Mouse (Mus musculus): ENCODE results near the gene Usp22.
A peak's percentile ranks its signal among the peaks of the same experiment; 100 is the strongest.
"Not testable (repeated sequence)": the region's sequence is repeated elsewhere in the genome, so short reads cannot be mapped to it uniquely, and the experiment has no call there.

Usp22 gene

DNA sequence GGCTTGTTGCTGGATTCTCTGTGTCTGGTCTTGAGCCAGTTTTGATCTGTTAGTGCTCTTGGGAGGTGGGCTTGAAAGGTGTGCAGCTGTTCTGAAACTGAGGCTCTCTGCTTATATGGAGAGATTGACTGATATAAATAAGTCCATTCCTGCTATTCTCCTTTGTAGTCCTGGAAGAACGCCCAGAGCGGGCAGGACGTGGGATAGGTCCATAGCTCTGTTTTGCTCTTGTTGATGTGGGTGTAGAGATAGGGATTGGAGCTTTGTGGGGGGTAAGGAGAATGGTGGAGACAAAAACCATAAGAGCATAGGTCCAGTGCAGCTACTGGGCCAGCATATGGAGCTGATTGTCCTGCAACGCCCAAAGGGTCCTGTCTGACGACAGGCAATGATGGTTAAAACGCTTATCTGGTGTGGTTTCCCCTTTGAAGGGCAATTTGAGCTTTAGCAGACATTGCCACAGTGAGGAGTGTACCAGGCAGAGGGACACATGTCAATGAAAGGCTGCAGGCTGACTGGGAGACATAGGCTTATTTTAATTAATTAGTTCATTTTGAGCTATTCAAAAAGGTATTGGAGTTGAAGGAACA, 31.8 kb downstream of the Usp22 start:
- no peak for DNase-seq (ENCODE audit: low read depth)

DNA sequence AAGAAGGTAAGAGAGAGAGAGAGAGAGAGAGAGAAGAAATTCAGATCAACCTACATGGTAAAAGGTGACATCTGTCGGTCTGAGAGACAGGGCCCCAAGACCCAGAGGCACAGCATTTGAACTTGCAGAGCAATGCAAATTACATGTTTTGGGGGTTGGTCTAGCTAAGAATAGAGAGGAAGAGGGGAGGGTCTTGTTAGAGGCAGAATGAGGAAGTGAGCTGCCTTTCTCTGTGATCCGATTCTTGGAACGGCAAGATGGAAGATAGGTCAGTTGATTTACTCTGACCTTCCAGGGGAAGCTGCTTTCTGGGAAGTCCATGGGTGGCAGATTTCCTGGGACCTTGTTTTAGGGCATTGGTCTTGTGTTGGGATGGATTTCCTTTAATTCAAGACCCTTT, 32.6 kb downstream of the Usp22 start:
- DNase-seq (ENCODE audit: low read depth): peak; percentile 50

DNA sequence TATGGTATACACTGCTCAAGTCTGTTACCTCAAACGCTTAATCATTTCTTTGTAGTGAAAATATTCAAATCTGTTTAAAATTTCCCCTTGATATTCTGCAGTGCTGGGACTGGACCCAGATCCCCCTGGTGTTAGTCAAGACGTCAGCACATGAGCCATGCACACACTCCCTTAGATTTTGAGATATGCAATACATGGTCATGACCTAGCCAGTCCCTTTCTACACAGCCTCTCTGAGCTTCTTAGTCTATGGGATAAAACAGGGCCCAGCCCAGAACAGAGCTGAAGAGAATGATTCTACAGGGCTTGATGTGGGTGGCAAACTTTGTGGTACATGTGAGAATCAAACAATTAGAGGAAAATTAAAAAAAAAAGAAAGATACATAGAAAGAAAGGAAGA, 33.2 kb downstream of the Usp22 start:
- DNase-seq (ENCODE audit: low read depth): no peak

DNA sequence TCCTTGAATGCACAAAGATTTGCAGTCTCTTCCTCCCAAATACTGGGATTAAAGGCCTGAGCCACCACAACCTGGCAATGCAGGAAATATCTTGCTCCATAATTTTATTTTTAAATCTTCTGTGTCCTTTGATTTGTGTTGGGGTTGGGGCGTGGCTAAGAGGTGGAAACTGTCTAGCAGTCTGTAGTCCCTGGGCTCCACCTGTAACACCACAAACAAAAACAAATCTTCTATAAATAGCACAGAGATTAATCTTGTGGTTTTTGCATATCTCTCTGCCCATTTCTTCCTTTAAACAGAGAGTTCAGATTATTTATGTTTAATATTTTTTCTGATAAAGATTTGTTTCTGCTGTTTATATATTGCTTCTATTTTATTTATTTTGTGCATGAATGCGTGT, 41.9 kb downstream of the Usp22 start:
- DNase-seq (ENCODE audit: low read depth): no peak

DNA sequence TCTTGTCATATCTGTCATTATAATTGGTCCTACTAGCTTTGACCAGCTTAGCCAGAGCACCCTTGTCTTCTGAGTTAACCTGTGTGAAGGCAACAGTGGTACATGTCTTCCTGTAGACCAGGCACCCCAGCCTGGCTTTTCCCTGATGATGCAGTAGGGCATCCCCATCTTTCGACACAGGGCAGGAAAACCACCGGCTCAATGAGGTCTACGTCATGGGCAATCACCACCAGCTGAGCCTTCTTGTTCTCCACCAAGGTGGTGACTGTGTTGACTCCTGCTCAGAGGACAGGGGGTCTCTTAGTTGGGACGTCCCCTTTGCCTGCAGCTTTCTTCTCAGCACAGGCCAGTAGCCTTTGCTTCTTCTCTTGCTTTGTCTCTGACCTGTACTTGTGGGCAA, 44.2 kb downstream of the Usp22 start:
- DNase-seq (ENCODE audit: low read depth): not testable (repeated sequence)

DNA sequence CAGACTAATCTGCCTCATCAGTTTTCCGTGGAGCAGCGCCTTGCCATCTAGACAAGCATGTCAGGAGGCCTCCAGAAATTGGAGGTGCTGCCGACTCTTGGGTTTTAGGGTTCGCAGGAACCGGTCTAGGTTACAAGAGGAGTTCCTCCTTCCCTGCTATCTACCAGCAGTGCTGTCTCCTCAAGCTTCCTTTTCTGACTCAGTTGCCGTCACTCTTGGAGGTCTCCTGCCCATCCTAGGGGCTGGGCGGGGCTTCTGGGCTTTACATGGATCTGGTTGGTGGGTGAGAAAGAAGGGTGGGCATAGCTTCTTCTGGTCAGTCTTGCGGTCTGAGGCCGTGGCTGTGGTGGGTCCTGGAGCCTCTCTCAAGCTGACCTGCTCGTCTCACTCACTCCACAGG, 45.5 kb downstream of the Usp22 start:
- no peak for DNase-seq (ENCODE audit: low read depth)

DNA sequence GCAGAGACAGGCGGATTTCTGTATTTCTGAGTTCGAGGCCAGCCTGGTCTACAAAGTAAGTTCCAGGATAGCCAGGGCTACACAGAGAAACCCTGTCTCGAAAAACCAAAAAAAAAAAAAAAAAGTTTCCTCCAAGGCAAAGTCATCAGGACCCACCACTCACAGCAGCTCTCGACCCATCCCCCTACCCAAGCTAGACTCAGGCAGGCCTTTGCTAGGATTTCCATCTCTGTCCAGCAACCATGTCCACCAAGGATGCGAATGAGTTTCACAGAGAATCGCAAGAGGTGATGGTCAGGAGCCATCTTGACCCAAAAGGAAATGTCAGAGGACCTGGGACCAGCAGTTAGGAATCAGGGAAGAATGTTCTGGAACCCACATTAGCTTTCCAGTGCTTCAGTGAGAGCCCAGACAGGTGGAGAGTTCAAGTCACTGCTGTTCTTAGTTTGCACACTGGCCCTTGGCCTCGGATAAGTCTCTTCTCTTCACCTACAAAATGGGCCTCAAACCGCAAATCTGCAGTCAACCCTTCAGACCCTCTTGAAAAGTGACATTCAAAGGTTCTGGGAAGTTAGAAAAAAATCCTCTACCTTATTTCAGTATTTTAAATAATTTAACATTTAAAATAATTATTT, 47.3 kb downstream of the Usp22 start:
- DNase-seq (ENCODE audit: low read depth): no peak

DNA sequence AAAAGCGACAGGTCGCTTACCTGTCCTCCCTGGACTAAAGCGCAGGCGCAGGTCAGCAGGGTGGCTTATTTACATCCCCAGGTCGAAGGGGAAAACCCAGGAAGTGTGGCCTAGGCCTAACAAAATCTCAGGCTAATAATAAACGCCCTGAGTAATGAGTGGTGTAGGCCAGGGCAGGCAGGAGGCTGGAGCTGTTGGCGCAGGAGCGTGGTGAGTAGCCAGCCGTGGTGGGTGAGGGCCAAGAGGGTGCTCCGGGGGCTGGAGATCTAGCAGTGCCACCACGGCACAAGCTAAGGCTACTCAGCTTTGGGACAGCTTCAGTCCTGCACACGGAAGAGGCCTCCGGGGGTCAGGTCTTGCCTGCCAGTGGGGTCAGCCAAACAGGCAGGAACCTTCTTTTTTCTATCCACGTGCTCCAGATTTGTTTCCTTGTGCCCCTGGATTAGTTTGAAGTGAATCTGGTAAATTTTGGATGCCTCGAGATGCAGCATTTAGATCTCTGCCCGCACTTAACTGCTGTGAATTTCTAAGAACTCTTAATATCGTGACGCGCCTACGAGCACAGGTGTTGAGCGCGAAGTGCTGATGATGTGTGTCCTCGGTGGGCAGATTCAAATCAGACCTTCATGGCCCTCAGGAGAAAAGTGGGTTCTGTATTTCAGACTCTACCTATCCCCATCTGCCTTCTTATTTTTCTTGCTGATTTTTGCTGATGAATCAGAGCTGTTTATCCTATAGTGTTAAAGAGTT, 48.1 kb downstream of the Usp22 start, which contains the start of gene Tnfrsf13b:
Tnfrsf13b (plus strand) TSS at position 150 of the 750 bp plus-strand sequence.
- DNase-seq (ENCODE audit: low read depth): no peak

DNA sequence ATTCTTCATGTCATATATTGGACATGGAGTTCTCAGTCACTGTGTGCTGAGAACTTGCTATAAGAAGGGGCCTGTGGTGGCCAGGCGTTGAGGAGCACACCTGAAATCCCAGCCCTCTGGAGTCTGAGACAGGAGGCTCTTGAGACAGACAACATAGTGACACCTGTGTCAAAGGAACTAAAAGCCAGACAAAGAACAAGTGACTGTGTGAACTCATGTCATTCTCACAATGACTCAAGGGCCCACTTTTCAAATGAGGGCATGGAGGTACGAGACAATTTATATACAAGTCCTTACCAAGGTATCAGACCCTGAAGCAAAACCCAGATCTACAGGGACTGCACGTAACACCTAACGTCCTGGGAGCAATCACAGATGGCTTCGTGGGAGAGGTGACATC, 48.9 kb downstream of the Usp22 start:
- no peak for DNase-seq (ENCODE audit: low read depth)

DNA sequence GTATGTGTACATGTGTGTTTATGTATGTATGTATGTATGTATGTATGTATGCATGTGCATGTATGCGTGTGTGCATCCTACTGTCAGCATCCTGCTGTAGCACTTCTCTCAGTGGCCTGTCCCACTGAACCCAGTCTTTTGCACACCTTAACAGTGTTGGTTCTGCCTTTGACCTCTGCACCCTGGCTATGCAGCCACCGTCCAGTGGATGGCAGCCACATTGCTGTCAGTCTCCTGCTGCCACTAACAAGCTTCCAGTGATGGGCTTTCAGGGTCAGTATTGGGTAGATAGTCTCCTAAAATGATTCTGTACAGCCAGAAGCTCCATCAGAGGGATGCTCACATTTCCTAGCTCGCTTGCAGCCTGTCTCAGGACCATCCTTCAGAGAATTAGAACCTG, 51.0 kb downstream of the Usp22 start:
- no peak for DNase-seq (ENCODE audit: low read depth)

DNA sequence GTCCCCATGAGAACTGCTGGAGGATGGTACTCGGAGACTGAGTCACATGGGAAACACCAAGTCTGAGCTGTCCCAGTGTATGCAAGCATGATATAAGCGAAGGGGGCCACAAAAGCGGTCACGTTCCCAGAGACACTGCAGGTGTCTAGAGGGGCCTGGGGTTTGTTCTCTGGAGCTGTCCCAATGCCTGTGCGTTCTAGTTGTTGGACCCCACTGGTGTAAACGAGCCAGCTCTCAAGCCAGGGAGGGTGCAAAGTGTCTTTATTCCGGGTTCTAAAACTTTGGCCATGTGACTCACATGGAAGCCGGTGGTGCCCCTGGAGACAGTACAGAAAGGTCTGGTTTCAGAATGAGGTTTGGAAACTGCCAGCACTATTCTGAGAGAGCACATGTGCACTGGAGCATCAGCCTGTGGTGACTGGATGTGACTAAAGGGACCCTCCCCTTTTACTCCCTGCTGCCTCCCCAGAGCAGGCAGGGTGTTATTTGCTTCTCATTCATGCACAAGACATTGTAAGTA, 52.0 kb downstream of the Usp22 start:
- DNase-seq (ENCODE audit: low read depth): no peak

DNA sequence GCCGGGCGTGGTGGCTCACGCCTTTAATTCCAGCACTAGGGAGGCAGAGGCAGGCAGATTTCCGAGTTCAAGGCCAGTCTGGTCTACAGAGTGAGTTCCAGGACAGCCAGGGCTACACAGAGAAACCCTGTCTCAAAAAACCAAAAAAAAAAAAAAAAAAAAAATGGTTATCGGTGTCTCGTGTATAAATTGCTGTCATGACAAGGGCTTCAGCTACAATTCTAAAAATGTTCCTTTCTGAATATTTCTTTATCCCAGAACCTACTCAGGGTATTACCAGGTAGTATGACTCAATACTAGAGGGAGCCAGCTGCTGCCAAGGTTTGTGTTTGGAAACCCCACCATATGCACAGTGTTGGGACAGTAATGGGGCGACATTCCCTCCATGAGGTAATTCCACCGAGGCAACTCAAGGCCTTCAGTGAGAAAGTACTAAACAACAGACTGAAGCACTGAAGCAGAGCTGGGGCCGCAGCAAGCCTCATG, 52.5 kb downstream of the Usp22 start:
- DNase-seq (ENCODE audit: low read depth): no peak

DNA sequence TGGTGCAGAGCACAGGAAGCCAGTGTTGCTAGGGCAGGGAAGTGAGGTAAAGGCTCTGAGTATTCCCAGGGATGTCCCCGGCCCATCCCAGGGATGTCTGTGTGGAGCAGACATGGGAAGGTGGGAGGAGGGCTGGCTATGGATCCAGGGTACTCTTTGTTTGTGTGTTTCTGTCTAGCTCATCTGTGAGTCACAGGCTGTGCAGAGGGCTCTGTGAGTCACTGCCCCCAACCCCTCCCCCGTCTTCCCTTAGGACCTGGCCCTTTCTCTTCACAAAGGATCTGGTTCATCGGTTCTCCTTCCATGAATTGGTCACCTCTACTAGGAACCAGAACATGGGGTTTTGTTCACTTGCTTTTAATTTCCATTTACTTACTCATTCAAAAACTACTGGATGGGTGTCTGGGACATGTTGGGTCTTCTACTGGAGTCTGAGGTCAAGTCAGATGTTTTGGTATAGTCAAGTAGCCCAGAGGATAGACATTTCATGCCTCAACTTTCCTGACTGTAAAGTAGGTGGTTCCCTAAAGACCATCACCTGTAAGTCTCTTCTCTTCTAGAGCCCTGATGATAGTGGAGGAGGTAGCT, 54.8 kb downstream of the Usp22 start:
- no peak for DNase-seq (ENCODE audit: low read depth)

DNA sequence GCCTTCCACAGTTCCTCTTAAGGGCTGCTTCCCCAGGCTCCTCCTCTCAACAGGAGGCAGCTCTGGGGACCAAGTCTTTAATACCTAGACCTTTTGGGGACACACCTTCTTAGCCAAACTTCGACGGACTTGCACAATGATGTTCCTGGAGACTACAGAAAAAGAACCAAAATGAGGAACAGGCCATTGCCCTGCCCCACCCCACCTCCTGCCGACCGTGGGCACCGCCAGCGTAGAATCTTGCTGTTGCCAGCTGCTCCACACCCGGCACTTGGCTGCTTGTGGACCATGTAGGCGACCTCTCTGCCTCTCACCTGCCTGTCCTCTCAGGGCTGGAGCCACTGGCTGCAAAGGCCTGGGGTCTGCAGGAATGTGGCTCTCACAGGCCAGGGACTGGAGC, 58.6 kb downstream of the Usp22 start:
- DNase-seq (ENCODE audit: low read depth): no peak

DNA sequence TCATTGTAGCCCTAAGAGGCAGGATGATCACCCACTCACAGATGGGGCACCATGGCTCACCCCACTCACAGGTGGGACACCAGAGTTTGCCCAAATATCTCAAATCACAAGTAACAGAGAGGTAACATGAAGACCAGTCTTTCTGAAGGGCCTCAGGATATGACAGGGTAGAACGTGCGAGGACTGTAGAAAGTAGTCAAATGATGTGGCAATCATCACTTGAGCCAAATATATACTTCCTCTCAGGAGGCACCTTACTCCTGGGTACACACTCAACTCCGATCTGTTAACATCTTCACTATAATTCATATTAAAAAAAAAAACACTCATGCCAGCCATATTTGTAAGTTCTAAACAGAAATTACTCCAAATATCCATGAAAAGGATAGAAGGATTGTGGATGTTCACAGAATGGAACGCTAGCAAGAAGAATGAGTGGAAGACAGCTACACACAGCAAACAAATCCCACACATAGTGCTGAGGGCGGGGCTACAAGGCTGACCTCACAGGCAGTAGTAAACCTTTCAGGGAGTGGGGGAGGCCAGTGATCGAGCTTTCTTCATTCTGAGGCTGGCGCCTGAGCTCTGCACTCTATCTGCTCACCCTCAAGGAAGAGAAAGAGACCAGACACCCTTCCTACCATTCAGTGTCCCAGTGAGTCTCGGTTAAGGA, 62.4 kb downstream of the Usp22 start:
- DNase-seq (ENCODE audit: low read depth): no peak

DNA sequence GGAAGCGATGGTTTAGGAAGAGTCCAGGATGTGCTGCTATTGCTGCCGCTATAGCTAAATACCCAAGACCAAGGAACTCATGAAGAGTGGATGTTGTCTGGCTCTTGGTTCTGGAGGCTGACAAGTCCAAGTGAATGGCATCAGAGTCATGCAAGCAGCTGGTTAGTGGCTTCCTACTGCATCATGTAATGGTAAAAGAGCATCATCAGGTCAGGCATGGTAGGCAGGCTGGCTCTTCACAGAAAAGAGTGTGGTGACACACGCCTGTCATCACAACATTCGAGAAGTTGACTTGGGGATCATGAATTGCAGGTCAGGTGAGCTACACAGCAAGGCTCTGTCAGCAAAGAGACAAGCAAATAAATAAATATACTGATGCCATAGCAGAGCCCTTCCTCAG, 63.4 kb downstream of the Usp22 start:
- no peak for DNase-seq (ENCODE audit: low read depth)

DNA sequence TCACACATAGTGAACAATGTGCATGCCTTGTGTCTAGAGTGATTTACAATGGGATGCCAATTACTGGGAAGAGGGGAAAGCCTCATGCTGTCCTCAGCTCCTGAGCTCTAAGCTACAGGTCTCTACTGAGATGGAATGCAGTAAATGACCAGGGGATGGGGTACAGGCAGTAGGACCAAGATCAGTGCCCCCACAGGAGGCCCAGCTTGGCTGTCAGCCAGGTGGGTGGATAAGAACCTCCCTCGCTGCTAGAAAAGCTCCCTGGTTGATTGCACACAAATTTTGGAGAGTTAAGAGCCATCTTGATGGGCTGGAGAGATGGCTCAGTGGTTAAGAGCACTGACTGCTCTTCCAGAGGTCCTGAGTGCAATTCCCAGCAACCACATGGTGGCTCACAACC, 63.9 kb downstream of the Usp22 start:
- no peak for DNase-seq (ENCODE audit: low read depth)

DNA sequence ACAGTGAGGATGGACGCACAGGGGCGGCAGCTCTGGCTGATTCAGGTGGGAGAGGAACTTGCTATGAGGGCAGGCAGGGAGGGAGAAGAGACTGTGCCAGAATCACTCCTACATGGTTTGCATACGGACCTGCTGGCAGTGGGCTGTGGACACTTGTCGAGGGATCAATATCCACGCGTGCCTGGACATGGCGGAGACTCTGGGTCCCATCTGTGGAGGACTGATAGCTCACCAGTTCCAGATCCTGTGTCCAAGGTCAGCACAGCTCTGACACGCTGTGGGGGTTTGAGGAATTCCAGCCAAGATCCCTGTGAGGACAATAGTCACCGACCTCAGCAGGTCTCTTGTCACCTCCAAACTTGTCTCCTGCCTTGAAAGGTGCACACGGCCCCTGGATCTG, 64.7 kb downstream of the Usp22 start:
- no peak for DNase-seq (ENCODE audit: low read depth)

DNA sequence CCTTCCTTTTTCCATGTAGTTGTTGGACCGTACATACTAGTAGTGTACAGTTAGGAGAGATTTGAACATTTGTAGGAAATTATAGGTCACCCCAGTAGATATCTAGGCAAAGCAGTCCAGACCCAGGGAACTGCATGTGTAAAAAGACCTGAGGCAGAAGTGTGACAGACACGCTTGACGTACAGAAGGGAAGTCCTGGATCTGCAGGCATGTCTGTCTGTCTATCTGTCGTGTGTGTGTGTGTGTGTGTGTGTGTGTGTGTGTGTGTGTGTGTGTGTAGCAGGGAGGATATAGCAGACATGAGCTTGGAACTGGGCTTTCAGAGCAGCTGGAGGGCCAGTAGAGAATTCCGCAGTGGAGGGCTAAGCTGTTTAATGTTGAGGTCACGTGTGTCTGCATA, 65.1 kb downstream of the Usp22 start:
- DNase-seq (ENCODE audit: low read depth): no peak

DNA sequence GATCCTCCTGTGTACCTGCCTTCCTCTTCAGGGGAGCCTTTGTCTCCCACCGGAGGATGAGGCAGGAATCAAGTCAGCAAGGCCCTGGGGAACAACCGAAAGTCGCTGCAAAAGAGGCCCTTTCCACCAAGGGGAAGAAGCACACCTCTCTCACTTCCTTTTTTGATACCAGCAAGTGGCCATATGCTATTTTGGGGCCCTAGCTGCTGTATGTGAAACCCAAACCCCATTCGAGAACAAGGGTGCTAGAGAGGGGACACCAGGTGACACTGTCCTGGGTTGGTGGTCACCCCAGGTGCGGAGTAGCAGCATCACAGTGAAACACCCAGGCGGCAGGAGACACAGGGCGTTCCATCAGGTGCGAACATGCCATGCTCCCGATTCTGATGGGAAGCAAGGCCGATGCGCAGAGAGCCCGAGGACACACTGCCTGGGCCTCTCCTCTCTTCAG, 65.9 kb downstream of the Usp22 start:
- no peak for DNase-seq (ENCODE audit: low read depth)

DNA sequence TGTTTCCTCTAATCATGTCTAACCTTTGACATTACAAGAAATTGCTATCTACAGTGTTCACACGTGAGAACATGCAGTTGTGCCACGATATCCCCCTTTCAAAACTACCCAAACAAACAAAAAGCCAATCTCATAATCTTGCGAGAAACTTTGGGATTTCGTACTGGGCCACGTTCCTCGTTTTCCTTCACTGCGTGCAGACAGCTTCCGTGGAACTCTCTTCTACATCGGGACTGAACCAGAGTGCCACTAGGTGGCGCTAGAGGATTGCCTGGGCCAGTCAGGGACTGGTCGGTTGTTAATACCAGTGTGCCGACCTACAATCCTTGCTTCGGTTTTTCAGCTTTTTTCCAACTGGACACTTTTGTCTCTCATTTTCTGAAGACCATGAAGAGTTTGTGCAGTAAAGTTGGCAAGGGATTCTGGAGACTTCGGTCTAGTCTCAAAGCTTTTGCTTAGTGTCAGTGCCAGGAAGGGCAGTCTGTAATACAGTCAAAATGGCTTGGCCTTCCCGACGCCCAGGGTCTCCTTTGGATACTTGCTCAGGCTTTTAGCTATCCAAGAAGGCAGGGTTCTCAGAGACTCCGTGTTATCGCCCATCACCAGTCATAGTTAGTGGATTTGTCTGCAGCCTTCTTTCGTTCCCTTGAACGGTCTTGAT, 70.5 kb downstream of the Usp22 start:
- peak; percentile 87 for DNase-seq (ENCODE audit: low read depth)
